Mouse (Mus musculus) CD4-positive, CD25-positive, alpha-beta regulatory T cell, adult 9 weeks (primary cell): ENCODE results near the gene Nr2c2ap. TPM values are rescaled to one million over a fixed set of nuclear protein-coding genes. Genes with fewer than 3 reads are reported as not detected.

Experiments
- polyA plus RNA-seq: library from polyadenylated mRNA; unstranded; fragments of 100-300 nt; shearing (Covaris generic); gene quantifications from one replicate; pipeline ENCODE4 v1.2.1, GENCODE M21; 2017

The Nr2c2ap gene
- polyA plus RNA-seq = 69.0 TPM

DNA sequence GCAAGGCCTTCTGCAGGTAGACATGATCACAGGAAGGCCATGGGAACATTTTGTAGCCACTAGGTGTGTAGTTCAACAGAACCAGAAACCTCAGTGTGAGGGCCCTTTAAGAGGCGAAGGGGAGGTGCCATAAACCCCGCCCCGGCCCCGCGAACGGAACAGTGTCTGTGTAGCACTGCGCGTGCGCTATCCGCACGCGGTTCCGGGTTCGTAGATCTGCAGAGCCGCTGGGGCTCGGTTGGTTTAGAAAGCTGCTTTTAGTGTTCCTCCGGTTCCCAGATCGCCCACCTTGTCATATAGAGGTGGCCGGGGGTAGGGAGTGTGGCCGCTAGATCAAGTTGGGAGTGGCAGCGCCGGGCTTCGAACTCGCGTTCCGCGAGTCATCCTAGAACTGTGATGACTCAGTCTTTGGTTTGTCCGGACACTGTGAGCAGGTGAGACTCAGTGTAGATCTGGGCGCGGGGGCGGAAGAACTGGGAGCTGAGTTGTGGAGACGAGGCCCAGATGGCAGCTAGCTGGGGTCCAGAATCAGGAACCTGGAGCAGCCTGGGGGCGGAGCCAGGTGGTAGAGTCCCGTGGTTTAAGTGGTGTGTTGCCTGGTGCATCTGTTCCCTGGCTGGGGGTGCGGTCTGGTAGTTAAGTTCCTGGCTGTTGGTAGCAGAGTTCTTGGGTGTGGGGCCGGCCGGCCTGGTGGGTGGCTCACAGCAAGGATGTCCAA, at the start of gene Nr2c2ap:
Gene Nr2c2ap (plus strand): TSS at position 168 of the 718 bp plus-strand sequence.

DNA sequence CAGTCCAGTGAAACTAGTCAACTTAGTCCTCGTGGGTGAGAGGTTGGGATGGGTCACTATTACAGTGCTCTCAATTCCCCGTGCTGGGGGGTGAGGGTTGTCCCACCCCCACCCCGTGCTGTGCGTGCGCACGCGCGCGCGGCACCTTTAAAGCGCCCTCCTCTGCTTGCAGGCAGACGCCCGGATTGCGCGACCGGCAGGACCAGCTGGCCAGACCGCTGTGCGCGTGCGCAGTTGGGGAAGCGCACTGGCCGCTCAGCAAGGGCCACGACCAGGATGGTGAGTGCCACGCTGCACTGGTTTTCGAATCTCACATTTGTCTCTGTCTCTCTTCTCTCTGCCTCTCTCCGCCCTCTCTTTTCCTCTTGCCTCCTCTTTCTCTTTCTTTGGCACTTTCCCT, 47.8 kb upstream of the Nr2c2ap start, which contains the start of gene Hapln4:
Gene Hapln4 (plus strand): TSS at position 173 of the 400 bp plus-strand sequence.

DNA sequence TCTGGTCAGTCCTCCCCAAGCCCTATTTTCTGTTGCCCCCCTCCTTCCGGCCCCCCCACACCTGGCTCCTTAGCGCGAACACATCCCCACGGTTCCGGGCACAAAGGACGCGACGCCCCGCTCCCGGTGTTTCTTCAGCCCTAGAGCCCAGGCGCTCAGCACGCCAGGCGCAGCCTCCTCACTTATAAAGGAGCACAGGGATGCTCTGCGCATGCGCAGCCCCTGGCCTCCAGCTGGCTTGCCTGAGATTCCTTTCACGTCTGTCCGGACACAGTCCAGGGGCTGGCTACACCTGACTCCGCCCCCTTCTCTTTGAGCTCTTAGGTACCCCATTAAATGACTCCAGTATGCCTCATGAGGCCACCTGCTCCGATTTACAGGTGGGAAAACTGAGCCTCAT, 10.5 kb upstream of the Nr2c2ap start, which contains the start of gene Ncan:
Gene Ncan (minus strand): TSS at position 207 of the 400 bp plus-strand sequence.

DNA sequence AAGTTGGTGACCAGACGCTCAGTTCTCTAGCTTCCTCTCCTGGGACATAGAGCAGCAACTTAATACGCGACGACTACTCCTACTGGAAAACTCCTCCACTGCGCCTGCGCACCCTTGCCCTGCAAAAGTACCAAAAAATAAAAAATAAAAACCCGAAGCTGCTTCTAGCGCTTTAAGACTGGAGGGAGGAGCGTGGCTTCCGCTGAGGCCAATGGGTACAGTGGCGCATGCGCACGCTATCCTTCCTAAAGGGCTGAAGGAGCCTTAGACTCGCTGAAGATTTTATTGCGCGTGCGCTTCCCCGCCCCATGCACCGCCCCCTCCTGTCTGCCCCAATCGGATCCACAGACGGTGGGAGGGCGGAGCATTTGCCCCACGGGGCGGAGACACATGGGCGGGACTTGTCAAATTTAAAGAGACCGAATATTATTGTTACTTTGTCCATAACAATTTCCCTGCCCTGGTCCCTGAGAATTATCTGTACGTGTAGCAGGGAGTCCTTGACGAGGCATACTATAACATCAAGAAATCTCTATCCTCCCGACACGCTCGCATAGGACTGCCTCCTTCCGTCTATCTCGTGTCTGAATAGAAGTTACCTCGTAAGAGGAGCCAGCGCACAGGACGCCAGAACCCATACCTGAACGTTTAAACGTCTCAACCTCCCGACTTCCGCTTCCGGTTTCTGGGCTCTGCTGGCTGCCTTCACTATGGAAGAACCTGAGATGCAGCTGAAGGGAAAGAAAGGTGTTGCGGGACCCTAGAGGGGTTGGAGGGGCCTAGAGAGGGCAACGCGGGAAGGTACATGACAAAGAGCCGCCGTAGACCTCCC, 8.1 kb downstream of the Nr2c2ap start, which contains the start of the genes Rfxank, Borcs8 and Mef2b:
Gene Rfxank (minus strand): TSS at position 129 of the 832 bp plus-strand sequence.
Gene Borcs8 (plus strand): TSS at position 474 of the 832 bp plus-strand sequence.
Gene Mef2b (plus strand): TSS at position 686 of the 832 bp plus-strand sequence.

DNA sequence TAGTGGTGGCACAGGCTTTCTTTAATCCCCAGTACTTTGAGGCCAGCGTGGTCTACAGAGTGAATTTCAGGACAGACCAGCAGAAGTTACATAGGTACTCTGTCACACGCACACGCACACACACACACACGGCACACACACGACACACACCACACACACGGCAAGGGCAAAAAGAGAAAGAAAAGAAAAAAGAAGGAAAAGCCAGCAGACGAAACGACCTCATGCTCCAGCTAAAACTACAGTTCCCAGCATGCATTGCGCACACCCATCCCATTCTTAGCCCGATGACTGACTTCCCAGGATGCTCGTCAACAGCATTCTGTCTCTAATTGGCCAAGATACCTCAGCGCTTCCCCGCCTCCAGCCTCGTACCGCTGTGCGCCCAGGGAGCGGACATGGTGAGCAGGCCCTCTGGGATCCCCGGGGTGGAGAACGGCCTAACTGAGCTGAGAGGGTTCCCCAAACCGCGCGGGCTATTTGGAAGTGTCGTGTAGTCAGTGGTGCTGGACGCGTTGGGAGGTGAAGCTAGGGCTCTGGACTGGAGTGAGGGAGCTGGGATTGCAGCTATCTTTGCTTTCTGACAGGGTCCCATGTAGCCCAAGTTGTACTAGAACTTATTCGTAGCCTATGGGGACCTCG, 41.0 kb downstream of the Nr2c2ap start, which contains the start of gene Tmem161a:
Gene Tmem161a (plus strand): TSS at position 314 of the 639 bp plus-strand sequence.

Other genes starting within 250 kb of the Nr2c2ap start
- gene Cilp2, start 243.6 kb upstream of the Nr2c2ap start, polyA plus RNA-seq = not detected
- 1.4 TPM for gene Tssk6, start 229.1 kb upstream of the Nr2c2ap start, polyA plus RNA-seq
- 216 TPM for gene Ndufa13, start 228.8 kb upstream of the Nr2c2ap start, polyA plus RNA-seq
- 1.4 TPM for gene Yjefn3, start 228.6 kb upstream of the Nr2c2ap start, polyA plus RNA-seq
- 14.8 TPM for gene Gatad2a, start 134.9 kb upstream of the Nr2c2ap start, polyA plus RNA-seq
- 25.3 TPM for gene Mau2, start 88.6 kb upstream of the Nr2c2ap start, polyA plus RNA-seq
- gene Sugp1, start 88.5 kb upstream of the Nr2c2ap start, polyA plus RNA-seq = 74.4 TPM
- 0.51 TPM for gene Tm6sf2, start 58.4 kb upstream of the Nr2c2ap start, polyA plus RNA-seq
- gene Hapln4, start 47.9 kb upstream of the Nr2c2ap start, polyA plus RNA-seq = not detected
- gene Ncan, start 10.5 kb upstream of the Nr2c2ap start, polyA plus RNA-seq = not detected
- gene Rfxank, start 7.8 kb downstream of the Nr2c2ap start, polyA plus RNA-seq = 46.9 TPM
- gene Borcs8, start 8.2 kb downstream of the Nr2c2ap start, polyA plus RNA-seq = 73.1 TPM
- 2.6 TPM for gene Mef2b, start 8.4 kb downstream of the Nr2c2ap start, polyA plus RNA-seq
- 57.7 TPM for gene Tmem161a, start 41.0 kb downstream of the Nr2c2ap start, polyA plus RNA-seq
- 15.3 TPM for gene Slc25a42, start 81.0 kb downstream of the Nr2c2ap start, polyA plus RNA-seq
- gene Sugp2, start 102.9 kb downstream of the Nr2c2ap start, polyA plus RNA-seq = 33.0 TPM
- gene Armc6, start 103.1 kb downstream of the Nr2c2ap start, polyA plus RNA-seq = 13.1 TPM
- 1.3 TPM for gene Homer3, start 151.5 kb downstream of the Nr2c2ap start, polyA plus RNA-seq
- gene Ddx49, start 171.2 kb downstream of the Nr2c2ap start, polyA plus RNA-seq = 55.0 TPM
- 381 TPM for gene Cope, start 171.2 kb downstream of the Nr2c2ap start, polyA plus RNA-seq
- gene Cers1, start 184.4 kb downstream of the Nr2c2ap start, polyA plus RNA-seq = not detected
- not detected for gene Gdf1, start 198.5 kb downstream of the Nr2c2ap start, polyA plus RNA-seq
- gene Upf1, start 221.9 kb downstream of the Nr2c2ap start, polyA plus RNA-seq = 3.1 TPM
- 0.33 TPM for gene Comp, start 242.2 kb downstream of the Nr2c2ap start, polyA plus RNA-seq